Mouse (Mus musculus) E14TG2a.4 (cell line): Measurements from ENCODE around the gene Kcnip1.

Source experiments
- CTCF ChIP-seq: conservative IDR thresholded peaks from 2 replicates; pipeline ENCODE4 v1.5.1; 2014; ENCODE audit warnings: low read length
- POU5F1 ChIP-seq: IDR thresholded peaks from 2 replicates; pipeline ENCODE4 v1.6.1; 2014; ENCODE audit warnings: low read length, borderline replicate concordance

DNA sequence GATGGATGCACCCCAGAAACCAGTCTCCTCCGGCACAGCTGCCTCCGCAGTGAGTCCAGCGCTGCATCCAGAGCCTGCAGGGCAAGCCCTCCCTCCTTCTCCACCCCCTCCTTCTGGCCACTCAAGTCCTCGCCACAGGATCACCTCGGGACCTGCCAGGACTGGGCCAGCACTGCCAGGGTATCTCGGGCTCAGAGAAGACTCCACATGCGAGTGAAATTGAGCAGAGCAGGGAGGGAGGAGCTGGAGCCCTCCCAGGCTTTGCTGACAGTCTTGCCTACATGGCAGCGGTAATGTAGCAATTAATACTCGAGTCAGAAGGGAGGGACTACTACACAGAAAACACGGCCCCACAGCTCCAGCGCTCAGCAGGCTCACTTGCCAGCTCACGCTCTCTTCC is at the start of gene Kcnip1:
- TF ChIP-seq CTCF = no peak
- TF ChIP-seq POU5F1 = no peak
